Mouse (Mus musculus) brain, embryonic 14.5 days (tissue): Measurements from ENCODE around the gene Rpl5.

Experiments
- CTCF ChIP-seq: fragments of 200-500 bp; IDR thresholded peaks from 2 replicates; pipeline ENCODE4 v1.5.1; 2012; ENCODE audit warnings: inconsistent platforms, mild to moderate bottlenecking, moderate library complexity, borderline replicate concordance; ENCODE audit not compliant: insufficient read depth, insufficient read length; ENCODE audit errors: extremely low read depth
- POLR2A ChIP-seq: fragments of 200-500 bp; IDR thresholded peaks from 2 replicates; pipeline ENCODE4 v1.6.1; 2012; ENCODE audit warnings: mild to moderate bottlenecking, inconsistent platforms, borderline replicate concordance; ENCODE audit not compliant: poor library complexity, insufficient read depth, insufficient read length, severe bottlenecking; ENCODE audit errors: extremely low read depth

GRCm38 (mm10) chr5:107947548-107947947 lies 47.2 kb downstream of the Rpl5 start:
- TF ChIP-seq CTCF (no peak), POLR2A (no peak)
